Mouse (Mus musculus) gastrocnemius, adult 2 months (tissue): ENCODE measurements around the gene Cdc42ep2. TPM values are rescaled to one million over a fixed set of nuclear protein-coding genes. Genes with fewer than 3 reads are reported as not detected.

Experiments
- DNase-seq: peaks from one replicate; pipeline ENCODE4 v3.0.0; 2022
- H3K27ac ChIP-seq: fragments of 200-600 bp; 2 replicates; pipeline ENCODE4 v1.8.1; 2022; ENCODE audit warnings: mild to moderate bottlenecking
- H3K4me3 ChIP-seq: fragments of 200-600 bp; 2 replicates; pipeline ENCODE4 v1.8.1; 2022; ENCODE audit warnings: mild to moderate bottlenecking, moderate library complexity
- CTCF ChIP-seq: fragments of 200-600 bp; IDR thresholded peaks from 2 replicates; pipeline ENCODE4 v1.8.1; 2022; ENCODE audit warnings: antibody characterized with exemption, mild to moderate bottlenecking, moderate library complexity
- intact Hi-C: fragments of 180-260 bp; cut with DNase I; formaldehyde crosslinking; loops from one replicate; pipeline ENCODE4 v1.15.1; 2025
- total RNA-seq, 2 experiments: library from RNA; stranded (reverse); gene quantifications; 2 replicates each; pipeline ENCODE4 v1.2.3; 2021

The Cdc42ep2 gene
- total RNA-seq, 2 experiments from 2014 or later: 8.2 to 14.3 TPM

DNA sequence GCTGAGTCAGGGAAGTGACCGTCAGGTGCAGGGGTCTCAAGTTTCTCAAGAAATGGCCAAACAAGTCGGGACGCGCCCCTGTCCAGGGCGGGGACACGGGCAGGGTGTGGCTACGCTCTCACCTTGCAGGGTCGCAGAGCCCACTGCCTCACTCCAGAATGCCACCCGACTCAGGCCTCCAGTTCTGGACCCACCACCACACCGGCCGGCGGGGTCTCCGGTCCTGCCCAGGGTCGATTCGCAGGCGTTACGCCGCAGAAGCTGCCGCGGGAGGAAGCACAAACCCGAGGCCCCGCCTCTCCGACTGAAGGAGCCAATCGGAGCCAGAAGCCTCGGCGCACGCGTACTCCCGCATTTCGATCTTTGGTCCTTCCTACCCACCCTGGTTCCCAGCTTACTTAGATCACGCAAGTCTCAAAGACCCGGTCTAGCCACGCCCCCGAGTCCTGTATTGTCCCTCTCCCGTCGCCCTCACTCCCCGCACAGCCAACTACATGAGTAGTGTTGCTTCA, 49.6 kb downstream of the Cdc42ep2 start, which contains the start of gene Frmd8:
Frmd8 (minus strand) TSS at position 306 of the 512 bp plus-strand sequence.
- intact Hi-C loops: no loop called here
- peak; percentile 95 for DNase-seq
- Histone ChIP-seq H3K4me3 (peak within 1 kb of the TSS; percentile 76), H3K27ac (peak within 1 kb of the TSS; percentile 94)
- TF ChIP-seq CTCF: no peak

DNA sequence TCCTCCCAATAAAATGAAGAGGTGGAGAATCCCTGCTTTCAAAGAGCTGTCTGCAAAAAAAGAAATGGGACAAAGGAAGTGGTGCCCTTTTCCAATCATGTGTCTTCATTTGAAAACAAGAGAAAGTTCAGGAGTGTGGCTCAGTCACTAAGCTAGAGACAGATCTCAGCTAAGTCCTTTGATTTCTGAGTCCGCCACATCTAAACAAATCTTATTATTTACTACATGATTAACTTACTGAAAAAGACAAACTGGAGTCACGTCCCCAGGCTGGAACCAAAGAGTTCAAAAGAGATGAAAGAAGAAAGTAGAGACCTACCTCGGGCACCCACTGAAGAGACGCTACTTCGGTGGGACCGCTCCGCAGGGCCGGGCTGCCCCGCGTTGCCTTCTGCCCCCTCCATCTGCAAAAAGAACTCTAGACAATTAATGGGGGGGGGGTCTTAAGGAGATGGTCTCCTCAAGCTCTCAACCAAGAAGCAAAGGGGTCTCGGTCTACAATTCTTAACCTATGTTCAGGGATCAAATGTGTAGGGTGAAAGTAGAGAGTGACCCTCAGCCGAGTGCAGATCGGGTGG, 50.1 kb downstream of the Cdc42ep2 start:
- no peak for DNase-seq
- H3K4me3 ChIP-seq: peak overlapping the region; percentile 76
- H3K27ac ChIP-seq: peak overlapping the region; percentile 94
- intact Hi-C loops: no loop called here
- TF ChIP-seq CTCF: no peak

GRCm38 (mm10) chr19:5872931-5873556, 51.6 kb downstream of the Cdc42ep2 start:
- no peak for DNase-seq
- no peak for TF ChIP-seq CTCF
- intact Hi-C loops: no loop called here
- no peak overlapping the region for H3K27ac ChIP-seq
- H3K4me3 ChIP-seq: no peak overlapping the region

DNA sequence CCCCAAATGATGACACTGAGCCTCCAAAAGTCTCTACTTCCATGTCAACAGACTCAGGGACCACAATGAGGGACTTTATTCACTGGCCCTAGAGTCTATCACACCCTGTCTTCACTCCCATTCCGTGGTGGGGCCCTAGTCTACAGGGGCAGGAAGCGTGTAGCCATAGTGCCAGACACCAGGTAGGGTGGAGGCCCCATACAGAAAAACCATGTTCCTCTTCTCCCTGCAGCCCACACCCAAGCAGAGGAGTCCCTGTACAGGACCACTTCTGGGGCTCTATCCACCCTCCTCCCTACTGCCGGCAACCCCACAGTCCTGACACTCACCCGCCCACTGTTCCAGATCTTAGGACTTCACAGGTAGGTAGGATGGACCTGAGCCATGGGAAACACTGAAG, 52.1 kb downstream of the Cdc42ep2 start:
- no peak for DNase-seq
- peak overlapping the region; percentile 12; the same call in 1 of the 2 replicates for H3K27ac ChIP-seq
- no peak for TF ChIP-seq CTCF
- H3K4me3 ChIP-seq: no peak overlapping the region
- intact Hi-C loops: no loop called here

- intact Hi-C loops: no loop called here
- DNase-seq: no peak
- Histone ChIP-seq H3K27ac (peak overlapping the region; percentile 63), H3K4me3 (no peak overlapping the region)
- no peak for TF ChIP-seq CTCF
Measured at GRCm38 (mm10) chr19:5871683-5872082, 52.9 kb downstream of the Cdc42ep2 start.

DNA sequence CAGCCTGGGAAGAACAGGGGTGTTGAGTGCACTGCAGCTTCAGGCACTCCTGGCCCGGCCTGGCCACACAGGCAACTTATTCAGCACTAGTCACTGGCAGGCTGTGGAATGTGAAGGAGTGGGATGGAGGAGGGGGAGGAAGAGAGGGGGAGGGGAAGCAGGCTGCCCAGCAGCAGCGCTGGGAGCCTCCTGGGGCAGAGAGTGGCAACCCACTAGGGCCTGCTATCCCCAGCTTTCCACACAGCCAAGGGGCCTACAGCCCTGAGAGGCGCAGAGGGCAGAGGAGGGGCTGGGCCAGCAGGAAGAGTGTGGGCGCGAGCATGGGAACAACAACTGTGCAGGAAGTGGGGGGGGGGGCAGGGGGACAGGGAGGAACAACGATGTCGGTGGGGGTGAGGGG, 53.3 kb downstream of the Cdc42ep2 start:
- no peak for TF ChIP-seq CTCF
- no peak overlapping the region for H3K4me3 ChIP-seq
- peak overlapping the region; percentile 63 for H3K27ac ChIP-seq
- no peak for DNase-seq
- intact Hi-C loops: no loop called here

- TF ChIP-seq CTCF: no peak
- Histone ChIP-seq H3K4me3 (no peak overlapping the region), H3K27ac (no peak overlapping the region)
- intact Hi-C loops: loop anchor here (10.0 kb wide), 1 partner anchor 163 kb away; the partner anchor contains the start of gene Kcnk7
- DNase-seq: no peak
Measured at GRCm38 (mm10) chr19:5868096-5868495, 56.5 kb downstream of the Cdc42ep2 start.

Other genes with a start within 250 kb of the Cdc42ep2 start
- gene Map3k11, start 236.1 kb downstream of the Cdc42ep2 start, total RNA-seq: 10 to 100 TPM in 1 of 2 experiments, 1 to 10 TPM in 1; 8.7 to 11.8 TPM
- 10 to 100 TPM; 12.6 to 14.0 TPM for gene Pcnx3, start 235.9 kb downstream of the Cdc42ep2 start, total RNA-seq
- gene Kcnk7, start 220.4 kb downstream of the Cdc42ep2 start, total RNA-seq: not detected
- gene Ehbp1l1, start 198.5 kb downstream of the Cdc42ep2 start, total RNA-seq: 100 to 1,000 TPM; 218 to 220 TPM
- 10 to 100 TPM; 22.2 to 22.6 TPM for gene Fam89b, start 195.2 kb downstream of the Cdc42ep2 start, total RNA-seq
- 10 to 100 TPM; 32.4 to 44.6 TPM for gene Ltbp3, start 183.9 kb downstream of the Cdc42ep2 start, total RNA-seq
- gene Scyl1, start 153.4 kb downstream of the Cdc42ep2 start, total RNA-seq: 10 to 100 TPM; 71.2 to 78.6 TPM
- gene Frmd8, start 49.5 kb downstream of the Cdc42ep2 start, total RNA-seq: 1 to 10 TPM; 3.4 to 4.0 TPM
- gene Slc25a45, start 47.0 kb downstream of the Cdc42ep2 start, total RNA-seq: under 1 TPM; 0.79 to 0.84 TPM
- under 1 TPM; 0.10 to 0.20 TPM for gene Tigd3, start 30.7 kb downstream of the Cdc42ep2 start, total RNA-seq
- 10 to 100 TPM; 87.8 to 88.4 TPM for gene Dpf2, start 11.8 kb downstream of the Cdc42ep2 start, total RNA-seq
- 1 to 10 TPM; 8.9 to 9.2 TPM for gene Pola2, start 39.4 kb upstream of the Cdc42ep2 start, total RNA-seq
- gene Slc22a20, start 61.3 kb upstream of the Cdc42ep2 start, total RNA-seq: not detected
- gene Capn1, start 91.1 kb upstream of the Cdc42ep2 start, total RNA-seq: 10 to 100 TPM; 87.0 to 93.7 TPM
- gene Syvn1, start 121.8 kb upstream of the Cdc42ep2 start, total RNA-seq: 10 to 100 TPM; 17.1 to 20.6 TPM
- 10 to 100 TPM; 24.6 to 30.9 TPM for gene Mrpl49, start 133.0 kb upstream of the Cdc42ep2 start, total RNA-seq
- gene Fau, start 133.0 kb upstream of the Cdc42ep2 start, total RNA-seq: 100 to 1,000 TPM; 410 to 473 TPM
- gene Znhit2, start 136.4 kb upstream of the Cdc42ep2 start, total RNA-seq: 1 to 10 TPM; 8.3 to 8.5 TPM
- gene Tm7sf2, start 143.6 kb upstream of the Cdc42ep2 start, total RNA-seq: 1 to 10 TPM; 4.6 TPM
- 10 to 100 TPM; 20.6 to 23.9 TPM for gene Vps51, start 152.4 kb upstream of the Cdc42ep2 start, total RNA-seq
- gene Tmem262, start 155.2 kb upstream of the Cdc42ep2 start, total RNA-seq: not detected
- gene Gm28374, start 157.4 kb upstream of the Cdc42ep2 start, total RNA-seq: not detected
- 10 to 100 TPM; 11.2 to 13.1 TPM for gene Zfpl1, start 160.1 kb upstream of the Cdc42ep2 start, total RNA-seq
- not detected for gene Cdca5, start 160.2 kb upstream of the Cdc42ep2 start, total RNA-seq
- not detected for gene AC131692.1, start 169.6 kb upstream of the Cdc42ep2 start, total RNA-seq
- gene Naaladl1, start 181.0 kb upstream of the Cdc42ep2 start, total RNA-seq: not detected
- 1 to 10 TPM; 9.2 to 9.3 TPM for gene Sac3d1, start 193.8 kb upstream of the Cdc42ep2 start, total RNA-seq
- gene Snx15, start 203.5 kb upstream of the Cdc42ep2 start, total RNA-seq: 10 to 100 TPM in 1 of 2 experiments, 1 to 10 TPM in 1; 9.0 to 10.0 TPM
- under 1 TPM; 0.23 to 0.75 TPM for gene Batf2, start 216.2 kb upstream of the Cdc42ep2 start, total RNA-seq
- 10 to 100 TPM; 57.5 to 70.8 TPM for gene Arl2, start 216.7 kb upstream of the Cdc42ep2 start, total RNA-seq